Mouse (Mus musculus) cerebellum, adult 11-12 months (tissue): ENCODE measurements at regions not wholly inside any gene's neighbourhood (a gene's known extent, or its start where the extent isn't known, plus 50 kb on each side); places are given as distances from the start of the nearest gene placed in this dataset.

Experiments
- DNase-seq: peaks from one replicate; pipeline ENCODE4 v3.0.0; 2022

GRCm38 (mm10) chr19:27147404-27147803, 68.9 kb upstream of the Vldlr start:
- DNase-seq = no peak

- no peak for DNase-seq
These were observed 68.0 kb upstream of the Vldlr start for GRCm38 (mm10) chr19:27148330-27148729.

- DNase-seq = no peak
These were observed 66.7 kb upstream of the Vldlr start for GRCm38 (mm10) chr19:27149567-27149966.

GRCm38 (mm10) chr19:27161933-27162332, 54.4 kb upstream of the Vldlr start:
- DNase-seq = no peak
